Mouse (Mus musculus): ENCODE measurements around the gene Dazap2.

Dazap2 gene

GRCm38 (mm10) chr15:100614996-100615824 is at the start of gene Dazap2:
Gene Dazap2 (plus strand): TSS chr15:100615349.
- in situ Hi-C loops (cut with MboI; ENCODE audit: low sequenced_read_pairs) = loop anchor here (5.0 kb wide), 1 partner anchor 153 kb away; no protein-coding TSS in a partner anchor

- in situ Hi-C loops (cut with MboI; ENCODE audit: low sequenced_read_pairs) = no loop called here
These were observed 48.6 kb upstream of the Dazap2 start for GRCm38 (mm10) chr15:100566531-100566930.

- in situ Hi-C loops (cut with MboI; ENCODE audit: low sequenced_read_pairs) = no loop called here
These were observed 45.9 kb upstream of the Dazap2 start for GRCm38 (mm10) chr15:100569239-100569638.

DNA sequence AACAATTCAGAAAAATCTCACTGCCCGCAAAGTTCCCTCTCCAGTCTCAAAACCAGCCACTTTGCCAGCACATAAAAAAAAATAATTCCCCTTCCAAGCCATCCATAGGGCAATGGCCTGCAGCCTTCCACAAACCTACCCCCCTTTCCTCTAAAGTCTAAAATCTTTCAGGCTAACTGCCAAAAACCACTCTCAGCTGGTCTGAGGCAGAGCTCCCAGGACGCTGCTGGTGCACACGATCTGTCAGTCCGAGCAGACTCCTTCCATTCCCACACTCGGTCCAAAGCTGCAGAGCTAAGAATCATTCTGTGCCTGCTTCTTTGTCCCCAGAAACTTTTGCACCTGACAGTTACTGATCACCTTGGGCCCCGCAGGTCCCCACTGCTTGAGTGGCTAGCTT is 41.2 kb upstream of the Dazap2 start:
- in situ Hi-C loops (cut with MboI; ENCODE audit: low sequenced_read_pairs) = no loop called here

GRCm38 (mm10) chr15:100574378-100574777 is 40.8 kb upstream of the Dazap2 start:
- in situ Hi-C loops (cut with MboI; ENCODE audit: low sequenced_read_pairs) = no loop called here

- in situ Hi-C loops (cut with MboI; ENCODE audit: low sequenced_read_pairs) = no loop called here
These were observed 39.8 kb upstream of the Dazap2 start for GRCm38 (mm10) chr15:100575366-100575765.

- in situ Hi-C loops (cut with MboI; ENCODE audit: low sequenced_read_pairs) = no loop called here
These were observed 38.8 kb upstream of the Dazap2 start for GRCm38 (mm10) chr15:100576392-100576791.

GRCm38 (mm10) chr15:100576810-100577209 is 38.3 kb upstream of the Dazap2 start:
- in situ Hi-C loops (cut with MboI; ENCODE audit: low sequenced_read_pairs) = no loop called here

DNA sequence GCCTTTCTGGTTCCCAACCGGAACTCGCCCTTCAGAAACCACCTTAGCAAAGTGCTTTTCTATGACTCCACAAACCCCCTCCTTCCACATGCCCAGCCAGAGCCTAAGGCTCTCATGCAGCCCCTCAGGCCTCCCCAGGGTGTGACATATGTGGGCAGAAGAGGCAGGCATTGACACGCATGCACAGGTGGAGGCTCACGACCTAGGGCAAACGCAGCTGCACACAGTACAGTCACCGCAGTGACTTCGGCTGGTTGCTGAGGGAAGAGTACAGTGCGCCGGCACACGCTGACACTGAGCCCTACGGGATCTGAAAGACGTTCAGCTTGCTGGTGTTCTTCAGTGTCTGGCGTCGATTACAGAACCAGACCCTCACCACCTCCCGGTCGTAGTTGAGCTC is 37.2 kb upstream of the Dazap2 start:
- in situ Hi-C loops (cut with MboI; ENCODE audit: low sequenced_read_pairs) = no loop called here

DNA sequence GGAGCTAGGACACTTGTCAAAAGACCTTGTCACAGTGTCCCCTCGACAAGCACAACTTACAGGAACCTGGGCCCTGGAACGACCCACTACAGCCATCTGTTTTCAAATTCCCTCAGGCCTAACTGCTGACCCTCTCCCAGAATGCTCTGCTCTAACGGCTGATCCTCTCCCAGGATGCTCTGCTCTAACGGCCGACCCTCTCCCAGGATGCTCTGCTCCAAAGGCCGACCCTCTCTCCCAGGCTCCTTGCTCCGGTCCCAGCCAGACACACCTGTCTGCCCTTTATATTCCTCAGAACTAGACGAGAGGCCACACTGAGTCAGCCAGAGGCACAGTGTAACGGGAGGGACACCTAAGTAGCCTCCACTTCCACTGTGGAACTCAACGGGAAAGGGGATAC is 35.0 kb upstream of the Dazap2 start:
- in situ Hi-C loops (cut with MboI; ENCODE audit: low sequenced_read_pairs) = no loop called here

GRCm38 (mm10) chr15:100585931-100586330 is 29.2 kb upstream of the Dazap2 start:
- in situ Hi-C loops (cut with MboI; ENCODE audit: low sequenced_read_pairs) = no loop called here

DNA sequence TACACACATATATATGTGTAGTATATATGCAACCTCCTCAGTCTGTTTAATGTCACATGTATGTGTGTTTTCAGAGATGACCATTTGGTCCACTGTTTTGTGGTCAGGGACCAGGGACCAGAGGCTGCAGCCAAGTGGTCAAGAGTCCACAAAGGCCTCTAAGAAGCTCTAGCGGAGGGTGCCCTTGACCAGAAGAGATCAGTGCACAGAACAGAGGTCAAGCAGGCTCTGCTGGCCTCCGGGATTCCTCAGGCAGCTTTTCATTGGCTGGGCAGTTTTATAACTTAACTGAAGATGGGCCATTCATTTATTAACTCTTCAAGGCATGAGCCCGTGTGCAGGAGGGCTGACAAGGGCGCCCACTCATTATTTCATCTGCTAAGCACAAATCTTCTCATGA is 28.0 kb upstream of the Dazap2 start:
- in situ Hi-C loops (cut with MboI; ENCODE audit: low sequenced_read_pairs) = no loop called here

GRCm38 (mm10) chr15:100588297-100588696 is 26.9 kb upstream of the Dazap2 start:
- in situ Hi-C loops (cut with MboI; ENCODE audit: low sequenced_read_pairs) = no loop called here

DNA sequence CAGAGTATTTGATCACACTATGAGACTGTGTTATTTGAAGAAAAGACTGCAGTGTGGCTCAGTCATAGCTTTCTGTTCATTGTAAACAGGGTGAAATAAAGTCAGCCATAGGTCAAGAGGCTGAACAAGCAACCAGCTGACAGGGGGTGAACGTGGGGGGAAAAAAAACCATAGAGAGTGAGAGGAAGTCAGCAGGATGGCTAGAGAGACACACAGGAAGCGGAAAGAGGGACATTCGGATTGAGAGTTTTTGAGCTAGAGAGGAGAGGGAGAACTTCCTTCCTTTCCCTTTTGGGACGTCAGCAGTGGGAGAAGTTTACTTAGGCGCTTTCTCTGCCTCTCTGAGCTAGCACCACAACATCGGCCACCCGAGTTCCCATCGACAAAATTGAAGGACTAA is 24.7 kb upstream of the Dazap2 start:
- in situ Hi-C loops (cut with MboI; ENCODE audit: low sequenced_read_pairs) = no loop called here

GRCm38 (mm10) chr15:100592817-100593216 is 22.3 kb upstream of the Dazap2 start:
- in situ Hi-C loops (cut with MboI; ENCODE audit: low sequenced_read_pairs) = no loop called here

- in situ Hi-C loops (cut with MboI; ENCODE audit: low sequenced_read_pairs) = no loop called here
These were observed 16.8 kb upstream of the Dazap2 start for GRCm38 (mm10) chr15:100598287-100598882.

DNA sequence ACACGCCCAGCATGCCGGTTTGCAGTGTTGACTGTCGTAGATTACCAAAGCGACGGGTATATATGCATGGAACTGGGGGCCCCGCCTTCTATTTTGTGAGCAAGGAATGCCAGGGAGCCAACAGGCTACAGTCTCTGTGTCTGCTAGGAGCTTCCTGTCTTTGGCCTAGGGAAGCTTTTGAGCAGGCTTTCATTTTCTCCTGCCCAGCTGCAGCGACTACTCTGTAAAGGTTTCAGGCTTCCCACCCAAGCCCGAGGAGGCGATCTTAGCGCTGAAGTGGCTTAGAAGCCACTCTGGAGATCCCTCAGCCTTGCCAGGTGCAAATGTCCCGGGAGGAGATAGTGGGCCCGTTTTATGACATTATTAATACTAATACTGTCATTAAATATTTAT is 16.3 kb upstream of the Dazap2 start:
- in situ Hi-C loops (cut with MboI; ENCODE audit: low sequenced_read_pairs) = no loop called here

- in situ Hi-C loops (cut with MboI; ENCODE audit: low sequenced_read_pairs) = no loop called here
These were observed 15.7 kb upstream of the Dazap2 start, which contains the start of gene Pou6f1 for GRCm38 (mm10) chr15:100599276-100600046. Gene Pou6f1 (minus strand): TSS chr15:100599984.

DNA sequence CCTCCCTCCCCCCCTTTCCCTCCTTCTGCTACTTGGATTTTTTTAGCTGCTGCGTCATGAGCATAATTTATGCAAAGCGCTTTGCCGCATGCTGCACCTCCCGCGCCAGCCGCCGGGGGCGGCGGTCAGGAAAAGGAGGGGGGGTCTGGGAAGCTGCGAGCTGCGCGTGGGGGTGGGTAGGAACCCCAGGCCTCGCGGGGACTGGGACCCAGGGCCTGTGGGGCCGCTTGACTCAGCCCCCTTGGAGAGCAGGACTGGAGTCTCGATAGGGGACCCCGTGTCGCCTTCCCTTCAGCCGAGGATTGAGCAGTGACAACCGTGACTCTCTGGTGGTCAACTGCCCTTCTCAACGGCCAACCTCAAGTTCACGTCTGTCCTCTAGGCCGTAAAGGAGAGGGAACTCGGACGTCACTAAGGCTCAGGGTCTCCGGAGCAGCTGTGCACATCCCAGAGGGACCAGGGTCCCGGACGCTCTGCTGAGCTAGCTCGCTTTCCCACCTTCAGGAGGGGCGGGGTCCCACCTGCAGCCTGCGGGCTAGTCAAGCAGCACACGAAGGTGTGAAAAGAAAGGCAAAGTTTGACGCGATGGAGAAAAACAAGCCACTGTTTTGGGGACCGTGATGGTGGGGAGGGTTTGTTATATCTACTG is 15.0 kb upstream of the Dazap2 start:
- in situ Hi-C loops (cut with MboI; ENCODE audit: low sequenced_read_pairs) = no loop called here

DNA sequence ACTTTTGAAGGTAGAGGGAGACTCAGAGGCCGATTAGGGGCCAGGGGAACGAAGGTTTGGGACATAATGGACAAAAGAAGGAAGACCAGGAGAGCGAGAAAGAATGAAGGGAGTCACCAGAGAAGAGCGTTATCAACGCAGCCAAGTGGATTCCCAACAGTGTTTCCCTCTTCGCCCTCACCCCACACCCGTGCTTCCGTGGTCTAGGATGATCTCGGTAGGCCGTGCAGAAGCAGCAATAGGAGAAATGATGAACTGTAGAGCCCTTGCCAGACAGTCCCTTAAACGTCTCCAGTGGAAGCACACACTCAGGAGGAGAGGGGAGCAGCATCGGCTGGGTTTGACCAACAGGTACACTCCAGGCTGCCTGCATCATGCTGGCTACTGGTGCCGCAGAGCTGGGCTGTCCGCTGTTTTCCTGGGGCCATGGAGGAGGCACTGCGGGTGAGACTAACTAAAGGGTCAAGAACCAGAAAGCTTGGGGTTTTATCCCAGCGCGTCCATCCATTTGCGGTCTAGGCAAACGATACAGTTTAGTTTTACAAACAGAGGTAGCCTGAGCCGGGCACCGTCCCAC is 14.4 kb upstream of the Dazap2 start:
- in situ Hi-C loops (cut with MboI; ENCODE audit: low sequenced_read_pairs) = no loop called here

- in situ Hi-C loops (cut with MboI; ENCODE audit: low sequenced_read_pairs) = no loop called here
These were observed 13.5 kb upstream of the Dazap2 start for GRCm38 (mm10) chr15:100601669-100602068.

All from CH12F3 (cell line).